Mouse (Mus musculus) frontal cortex, postnatal 14 days (tissue): Measurements from ENCODE around the gene Ilf3.

Source experiments
- DNase-seq, 2 experiments: peaks; one replicate each; pipeline ENCODE4 v3.0.0; 2022; ENCODE audit warnings: low spot score in 2 of 2

The Ilf3 gene

DNA sequence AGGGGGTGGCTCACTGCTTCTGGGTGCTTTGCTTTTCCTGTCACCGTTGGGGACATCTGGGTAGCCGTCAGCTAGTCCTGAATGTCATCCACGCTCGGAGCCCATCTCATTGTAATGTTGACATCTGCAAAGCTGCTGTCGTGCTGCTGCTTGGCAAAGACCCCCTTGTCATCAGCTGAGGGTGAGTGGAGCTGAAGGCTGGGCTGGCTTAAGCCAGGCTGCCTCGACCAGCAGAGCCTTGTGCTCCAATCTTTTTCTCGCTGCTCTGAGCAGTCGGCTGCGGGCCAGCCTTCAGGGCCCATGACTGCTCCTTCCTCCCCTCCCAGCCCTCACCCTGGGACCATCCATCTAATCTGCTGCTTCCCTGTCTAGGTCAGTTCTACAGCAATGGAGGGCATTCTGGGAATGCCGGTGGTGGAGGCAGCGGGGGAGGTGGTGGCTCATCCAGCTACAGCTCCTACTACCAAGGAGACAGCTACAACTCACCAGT, 35.1 kb downstream of the Ilf3 start:
- no peak for DNase-seq

DNA sequence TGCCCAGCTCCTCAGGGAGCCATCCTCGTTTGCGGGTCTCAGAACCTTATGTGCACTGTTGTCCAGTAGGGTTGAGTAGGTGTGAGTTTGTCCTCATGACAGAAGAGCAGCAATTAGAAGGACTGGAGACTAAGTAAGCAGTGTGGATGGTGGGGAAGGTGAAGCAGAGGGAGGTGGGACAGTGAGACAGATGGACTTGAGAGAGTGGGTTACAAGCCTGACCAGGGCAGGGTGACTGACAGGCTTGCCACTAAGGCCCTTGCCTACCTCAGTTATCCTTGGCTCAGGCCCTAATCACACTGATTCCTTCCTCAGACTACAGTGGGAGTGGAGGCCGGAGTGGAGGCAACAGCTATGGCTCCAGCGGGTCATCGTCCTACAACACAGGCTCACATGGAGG, 36.1 kb downstream of the Ilf3 start:
- no peak for DNase-seq

DNA sequence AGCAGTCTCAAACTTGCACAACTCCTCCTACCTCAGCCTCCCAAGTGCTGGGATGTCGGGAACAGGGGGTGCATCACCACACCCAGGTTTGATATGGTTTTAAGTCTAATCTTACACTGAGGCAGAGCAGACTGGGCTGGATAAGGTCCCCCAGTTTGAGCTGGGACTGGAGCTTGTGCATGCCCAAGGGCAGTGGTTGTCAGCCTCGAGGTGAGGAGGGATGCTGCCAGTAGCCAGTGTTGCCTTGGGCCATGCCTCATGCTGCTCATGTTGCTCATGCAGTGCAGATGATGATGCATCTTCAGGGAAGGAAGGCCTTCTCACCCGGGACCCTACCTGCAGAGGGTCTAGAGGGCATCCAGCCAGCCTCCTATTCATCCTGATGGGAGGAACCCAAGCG, 37.9 kb downstream of the Ilf3 start:
- DNase-seq: no peak

DNA sequence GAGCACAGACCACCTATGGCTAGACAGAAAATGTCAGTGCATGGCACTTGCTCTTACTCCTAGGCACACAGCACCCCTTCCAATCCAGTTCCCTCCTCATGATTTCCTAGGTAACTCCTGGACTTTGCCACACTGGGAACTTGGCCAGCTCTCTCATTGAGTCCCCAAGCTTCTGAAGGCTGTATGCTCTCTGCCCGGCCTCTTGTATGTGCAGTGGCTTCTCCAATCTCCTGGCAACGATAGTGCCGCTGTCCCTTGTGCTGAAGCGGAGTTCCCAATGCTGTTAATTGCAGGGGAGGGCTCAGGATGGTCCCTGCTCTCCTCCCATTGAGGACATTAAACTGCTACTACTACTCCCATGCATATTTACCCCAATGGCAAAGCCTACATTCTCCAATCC, 40.3 kb downstream of the Ilf3 start:
- no peak for DNase-seq

DNA sequence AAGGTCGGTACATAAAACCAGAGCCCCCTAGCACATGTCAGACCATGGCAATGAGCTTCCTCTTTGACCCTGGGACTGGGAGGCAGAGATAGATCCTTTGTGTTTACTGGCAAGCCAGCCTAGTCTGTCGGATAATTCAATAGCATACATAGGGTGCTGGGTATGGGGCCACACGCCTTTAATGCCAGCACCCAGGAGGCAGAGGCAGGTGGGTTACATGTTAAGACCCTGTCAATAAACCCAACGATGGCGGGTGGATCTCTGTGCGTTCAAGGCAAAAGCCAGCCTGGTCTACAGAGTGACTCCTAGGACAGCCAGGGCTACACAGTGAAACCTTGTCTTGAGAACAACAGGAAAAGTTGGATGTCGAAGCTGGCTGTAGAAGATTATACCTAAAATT, 41.0 kb downstream of the Ilf3 start:
- DNase-seq: no peak

DNA sequence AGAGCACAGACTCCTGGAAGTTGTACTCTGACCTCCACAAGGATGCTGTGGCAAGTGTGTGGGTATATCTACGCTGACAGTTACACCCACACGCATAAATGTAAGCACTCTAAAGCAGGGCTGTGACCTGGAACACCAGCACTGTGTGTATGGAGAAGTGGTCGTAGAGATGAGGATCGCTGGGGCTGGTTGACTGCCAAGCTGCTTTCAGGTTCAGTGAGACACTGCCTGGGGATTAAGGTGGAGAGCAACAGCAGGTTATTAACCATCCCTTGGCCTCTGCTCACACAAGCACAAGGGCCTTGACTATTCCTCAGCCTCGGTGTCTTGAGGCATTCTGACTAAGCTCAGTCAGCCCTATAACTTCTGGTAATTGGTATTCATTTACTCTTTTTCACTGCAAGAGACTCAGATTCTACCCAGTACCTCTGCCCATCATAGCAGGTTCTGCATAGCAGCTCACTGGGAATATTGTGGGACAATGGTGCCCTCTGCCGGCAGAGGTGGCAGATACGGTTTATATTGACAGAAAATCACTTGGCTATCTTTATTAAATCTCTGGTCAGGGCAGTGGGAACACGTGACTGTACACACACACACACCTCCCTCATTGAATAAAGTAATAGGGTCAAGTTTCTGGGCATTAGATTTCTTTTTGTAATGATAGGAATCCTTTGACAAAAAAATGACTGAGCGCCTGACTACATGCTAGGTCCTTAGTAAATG, 42.1 kb downstream of the Ilf3 start:
- DNase-seq: peak; percentile 61 to 75

DNA sequence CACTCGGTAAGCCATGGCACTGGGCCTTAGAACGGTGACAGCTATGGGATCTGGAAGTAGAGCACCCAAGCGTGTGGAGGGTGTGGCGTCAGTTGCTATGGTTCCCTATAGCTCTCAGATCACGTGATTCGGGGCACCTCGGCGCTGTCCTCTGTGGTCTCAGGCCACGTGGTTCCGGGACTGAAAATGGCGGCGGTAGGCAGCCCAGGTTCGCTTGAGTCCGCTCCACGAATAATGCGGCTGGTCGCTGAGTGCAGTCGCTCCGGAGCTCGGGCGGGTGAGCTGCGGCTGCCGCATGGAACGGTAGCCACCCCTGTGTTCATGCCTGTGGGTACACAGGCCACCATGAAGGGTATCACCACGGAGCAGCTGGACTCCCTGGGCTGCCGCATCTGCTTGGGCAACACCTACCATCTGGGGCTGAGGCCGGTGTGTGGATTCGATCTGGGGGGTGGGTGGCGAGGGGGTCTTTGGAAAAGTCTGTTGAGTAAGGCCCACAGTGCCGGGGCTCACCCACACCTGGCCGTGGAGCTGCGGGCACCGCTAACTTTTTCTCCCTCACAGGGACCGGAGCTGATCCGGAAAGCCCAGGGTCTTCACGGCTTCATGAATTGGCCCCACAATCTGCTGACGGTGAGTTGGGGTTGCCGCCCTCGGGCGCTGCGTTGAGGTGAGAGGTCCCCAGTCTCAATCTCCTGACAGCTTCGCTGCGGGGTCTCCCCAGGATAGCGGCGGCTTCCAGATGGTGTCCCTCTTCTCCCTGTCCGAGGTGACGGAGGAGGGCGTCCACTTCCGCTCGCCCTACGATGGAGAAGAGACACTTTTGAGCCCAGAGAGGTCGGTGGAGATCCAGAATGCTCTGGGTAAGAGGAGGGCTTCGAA, 44.2 kb downstream of the Ilf3 start, which contains the start of gene Qtrt1:
TSS of gene Qtrt1 (plus strand) at position 169 of the 882 bp plus-strand sequence.
- peak; percentile 87 for DNase-seq

DNA sequence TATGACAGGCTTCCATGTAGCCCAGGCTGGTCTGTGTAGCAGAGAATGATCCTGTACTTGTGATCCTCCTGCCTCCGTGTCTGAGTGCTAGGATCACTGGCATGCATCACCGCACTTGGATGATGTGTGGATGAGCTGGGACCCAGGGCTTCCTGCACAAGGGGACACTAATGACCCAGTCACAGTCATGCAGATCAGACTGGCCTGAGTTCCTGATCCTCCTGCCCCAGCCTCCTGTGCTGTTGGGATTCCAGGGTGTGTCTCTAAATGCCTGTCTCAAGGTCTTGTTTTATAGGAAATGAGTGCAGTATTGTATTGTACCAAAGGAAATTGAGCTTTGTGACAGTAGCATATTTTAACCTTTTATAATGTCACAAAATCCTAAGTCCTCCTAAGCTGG, 50.2 kb downstream of the Ilf3 start:
- no peak for DNase-seq

DNA sequence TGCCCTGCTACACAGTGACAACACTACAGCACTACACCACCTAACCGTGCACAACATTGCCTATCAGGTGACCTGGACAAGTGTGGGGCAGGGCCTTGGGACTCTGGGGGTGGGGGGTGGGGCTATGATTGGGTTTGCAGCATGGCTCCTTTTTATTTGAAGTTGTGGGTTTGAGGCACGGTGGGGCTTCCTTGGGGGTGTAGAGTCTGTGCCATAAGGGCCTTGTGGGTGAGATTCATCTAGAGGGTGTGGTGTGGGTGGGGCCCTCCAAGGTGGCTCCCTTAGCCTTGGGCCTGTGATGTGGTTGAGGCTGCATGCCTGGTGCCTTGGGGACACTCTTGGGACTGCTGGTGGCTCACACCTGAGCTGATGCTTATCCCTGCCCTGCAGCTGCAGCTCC, 52.0 kb downstream of the Ilf3 start:
- no peak for DNase-seq

DNA sequence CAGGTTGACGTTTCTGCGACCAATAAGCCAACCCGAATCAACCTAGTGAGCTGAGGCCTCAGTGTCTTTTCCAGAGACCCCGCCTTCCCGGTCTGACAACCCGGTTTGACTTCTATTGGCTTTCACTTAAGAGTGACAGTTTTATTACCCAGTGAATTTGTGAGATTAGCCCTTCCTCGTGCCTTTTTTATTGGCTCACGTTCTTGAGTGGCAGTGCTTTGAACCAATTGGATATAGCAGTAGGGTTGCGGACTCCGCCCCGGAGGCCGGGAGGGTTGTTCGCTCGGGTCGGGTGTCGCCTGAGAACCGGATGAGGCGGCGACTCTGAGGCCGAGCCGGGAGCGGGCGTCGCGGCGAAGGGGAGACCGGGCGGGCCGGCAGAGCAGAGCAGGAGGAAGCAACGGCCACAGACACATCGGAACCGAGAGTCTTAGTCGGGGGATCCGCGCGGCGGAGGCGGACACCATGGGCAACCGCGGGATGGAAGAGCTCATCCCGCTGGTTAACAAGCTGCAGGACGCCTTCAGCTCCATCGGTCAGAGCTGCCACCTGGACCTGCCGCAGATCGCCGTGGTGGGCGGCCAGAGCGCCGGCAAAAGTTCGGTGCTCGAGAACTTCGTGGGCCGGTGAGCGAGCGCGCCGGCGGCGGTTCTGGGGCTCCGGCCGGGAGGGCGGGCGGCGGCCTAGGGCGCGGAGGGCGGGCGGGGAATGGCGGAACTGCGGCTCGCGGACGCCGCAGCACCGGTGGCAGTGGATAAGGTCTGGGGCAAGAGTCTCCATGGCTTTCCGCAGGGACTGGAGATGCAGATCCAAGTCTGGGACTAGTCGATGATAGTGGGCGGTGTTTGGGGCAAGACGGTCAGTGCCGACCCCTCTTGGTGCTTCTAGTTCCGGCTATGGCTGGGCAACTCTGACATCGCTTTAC, 57.2 kb downstream of the Ilf3 start, which contains the start of gene Dnm2:
TSS of gene Dnm2 (plus strand) at position 278 of the 925 bp plus-strand sequence.
- peak; percentile 99 to 100 for DNase-seq

DNA sequence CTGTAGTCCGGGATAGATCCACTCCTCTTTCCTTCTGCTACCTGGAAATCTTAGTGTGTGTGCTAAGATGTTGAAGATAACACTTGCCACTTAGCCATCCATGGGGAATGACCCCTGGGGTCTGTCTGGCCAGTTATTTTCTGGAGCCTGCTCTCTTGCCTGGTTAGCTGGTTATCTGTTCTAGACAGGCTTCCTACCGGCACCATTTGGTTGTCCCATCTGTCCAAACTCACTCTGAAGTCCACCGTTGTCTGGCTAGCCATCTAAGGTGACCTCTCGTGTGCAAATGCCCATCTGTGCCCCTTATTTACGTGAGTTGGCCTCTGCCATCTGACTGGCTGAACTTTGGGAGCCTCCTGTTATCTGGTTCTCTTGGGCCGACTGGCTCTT, 57.9 kb downstream of the Ilf3 start:
- no peak for DNase-seq

DNA sequence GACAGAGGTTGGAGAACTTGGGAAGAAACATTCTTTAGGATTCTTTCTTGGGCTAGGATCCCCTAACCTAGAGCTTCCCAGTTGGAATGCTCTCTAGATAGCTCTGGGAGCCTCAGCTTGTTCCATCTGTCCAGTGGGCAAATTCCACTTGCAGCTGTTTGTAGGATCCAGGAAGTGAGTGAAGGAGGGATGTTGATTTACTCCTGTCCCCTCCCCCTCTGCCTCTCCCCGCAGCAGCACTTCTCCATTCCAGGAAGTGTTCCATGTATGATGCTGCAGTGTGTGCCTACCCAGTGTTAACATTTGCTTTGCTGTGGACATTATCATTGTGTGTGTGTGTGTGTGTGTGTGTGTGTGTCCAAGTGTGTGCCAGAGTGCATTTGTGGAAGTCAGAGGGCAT, 58.3 kb downstream of the Ilf3 start:
- no peak for DNase-seq

DNA sequence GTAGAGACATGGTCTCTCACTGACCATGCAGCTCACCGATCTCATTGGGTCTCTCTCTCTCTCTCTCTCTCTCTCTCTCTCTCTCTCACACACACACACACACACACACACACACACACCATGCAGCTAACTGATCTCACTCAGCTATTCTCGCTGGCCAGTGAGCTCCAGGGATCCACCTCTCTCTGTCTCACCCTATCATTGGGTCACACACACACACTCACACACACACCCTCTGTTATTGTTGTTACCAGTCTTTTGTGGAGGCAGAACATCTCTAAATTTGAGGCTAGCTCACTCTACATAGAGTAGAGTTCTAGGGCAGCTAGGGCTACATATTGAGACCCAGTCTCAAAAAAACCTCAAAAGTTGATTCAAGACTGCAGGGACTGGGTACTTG, 58.9 kb downstream of the Ilf3 start:
- no peak for DNase-seq

DNA sequence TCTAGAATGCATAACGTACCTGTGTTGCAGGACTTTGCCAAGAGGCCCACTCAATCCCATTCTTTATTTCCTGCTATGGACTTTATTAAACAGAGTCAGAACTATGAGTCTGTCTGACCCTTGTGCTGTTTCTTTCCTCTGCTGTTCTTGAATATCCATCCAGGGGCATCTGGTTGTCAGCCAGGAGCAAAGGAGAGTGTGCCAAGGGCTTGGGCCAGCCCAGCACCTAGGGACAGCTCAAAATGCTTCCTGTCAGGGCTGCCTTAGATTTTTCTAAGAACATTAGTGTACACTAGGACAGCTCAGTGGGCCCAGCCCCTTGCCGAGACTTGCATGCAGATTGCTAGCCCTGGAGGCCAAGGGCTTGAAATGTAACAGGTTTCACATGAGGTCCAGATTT, 60.1 kb downstream of the Ilf3 start:
- no peak for DNase-seq

DNA sequence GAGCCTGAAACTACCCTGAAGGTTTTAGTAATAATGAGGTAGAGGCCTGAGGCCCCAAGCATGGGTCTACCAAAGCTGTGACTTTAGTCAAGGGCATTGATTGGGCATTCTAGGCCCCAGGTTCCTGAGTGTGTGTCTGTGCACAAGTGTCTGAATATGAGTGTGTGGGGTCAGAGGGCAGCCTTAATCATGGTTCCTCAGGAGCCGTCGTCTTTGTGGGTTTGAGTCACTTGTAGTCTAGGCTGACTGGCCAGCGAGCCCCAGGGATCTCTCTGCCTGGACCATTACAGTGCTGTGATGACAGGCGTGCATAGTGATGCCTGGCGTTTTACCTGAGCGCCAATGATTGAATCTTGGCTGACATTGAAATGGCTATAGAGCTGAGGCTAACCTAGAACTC, 60.5 kb downstream of the Ilf3 start:
- DNase-seq: no peak

DNA sequence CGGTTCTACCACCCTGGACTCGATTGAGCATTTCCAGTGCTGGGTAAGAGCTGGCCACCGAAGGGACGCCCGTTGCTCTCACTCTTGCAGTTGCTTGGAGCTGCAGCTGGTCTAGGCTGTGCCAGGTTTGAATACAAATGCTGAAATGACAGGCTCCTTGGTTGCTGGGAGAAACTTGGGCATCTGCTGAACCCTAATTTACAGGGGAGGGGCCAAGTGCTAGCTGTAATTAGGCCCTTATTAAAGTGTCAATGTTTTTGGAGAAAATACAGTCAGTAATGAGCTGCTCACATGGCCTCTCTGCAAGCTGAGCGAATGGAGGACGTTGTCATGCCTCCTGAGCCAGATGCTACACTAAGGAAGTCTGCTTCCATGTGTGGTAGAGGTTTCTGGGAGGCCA, 63.1 kb downstream of the Ilf3 start:
- no peak for DNase-seq

DNA sequence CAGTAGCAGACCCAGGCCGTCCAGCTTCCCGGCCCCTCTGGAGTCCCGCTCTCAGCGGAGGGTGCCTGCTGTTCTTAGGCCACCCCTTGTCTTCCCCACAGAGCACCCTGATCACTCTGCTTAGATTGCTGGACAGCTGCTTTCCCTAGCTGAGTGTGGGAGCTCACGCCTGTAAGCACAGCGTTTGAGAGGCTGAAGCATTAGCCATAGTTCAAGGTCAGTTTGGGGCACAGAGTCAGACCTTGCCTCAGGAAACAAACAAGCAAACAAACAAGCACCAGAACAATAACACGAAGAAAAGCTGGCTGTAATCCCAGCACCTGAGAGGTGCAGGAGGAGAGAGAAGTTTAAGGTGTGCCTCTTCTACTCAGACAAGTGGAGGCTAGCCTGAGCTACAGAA, 64.4 kb downstream of the Ilf3 start:
- DNase-seq: no peak

DNA sequence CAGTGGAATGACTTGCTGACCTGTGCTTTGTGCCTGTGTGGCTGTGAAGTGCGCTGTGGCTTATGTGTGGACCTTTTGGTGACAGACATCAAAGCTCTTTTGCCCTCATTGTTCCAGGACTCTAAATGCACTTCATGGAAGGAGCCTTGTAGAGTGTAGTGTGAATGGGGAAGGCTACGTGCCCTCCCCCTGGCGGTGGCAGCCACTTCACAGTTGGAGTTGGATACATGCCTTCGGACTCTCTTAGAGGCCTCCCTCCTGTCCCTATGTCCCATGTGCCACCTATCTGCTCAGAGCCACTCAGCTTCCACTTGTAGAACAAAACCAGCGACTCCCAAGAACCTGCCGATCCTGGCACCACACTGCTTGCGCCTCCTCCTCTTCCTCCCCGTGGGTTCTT, 66.1 kb downstream of the Ilf3 start:
- no peak for DNase-seq

DNA sequence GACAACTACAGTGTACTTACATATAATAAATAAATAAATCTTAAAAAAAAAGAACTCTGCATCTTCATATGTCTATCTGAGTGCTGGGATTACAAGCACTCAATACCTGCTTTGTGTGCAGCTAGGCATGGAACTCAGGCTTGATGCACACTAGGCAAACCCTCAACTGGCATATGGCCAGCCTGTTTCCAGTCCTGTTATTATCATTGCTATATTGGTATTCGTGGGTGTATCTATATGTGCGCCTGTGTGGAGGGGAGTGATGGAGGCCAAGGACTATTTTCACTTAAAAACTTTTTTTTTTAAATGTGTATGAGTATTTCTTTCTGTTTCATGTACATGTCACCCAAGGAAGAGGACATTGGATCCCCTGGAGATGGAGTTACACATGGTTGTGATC, 66.7 kb downstream of the Ilf3 start:
- DNase-seq: no peak

DNA sequence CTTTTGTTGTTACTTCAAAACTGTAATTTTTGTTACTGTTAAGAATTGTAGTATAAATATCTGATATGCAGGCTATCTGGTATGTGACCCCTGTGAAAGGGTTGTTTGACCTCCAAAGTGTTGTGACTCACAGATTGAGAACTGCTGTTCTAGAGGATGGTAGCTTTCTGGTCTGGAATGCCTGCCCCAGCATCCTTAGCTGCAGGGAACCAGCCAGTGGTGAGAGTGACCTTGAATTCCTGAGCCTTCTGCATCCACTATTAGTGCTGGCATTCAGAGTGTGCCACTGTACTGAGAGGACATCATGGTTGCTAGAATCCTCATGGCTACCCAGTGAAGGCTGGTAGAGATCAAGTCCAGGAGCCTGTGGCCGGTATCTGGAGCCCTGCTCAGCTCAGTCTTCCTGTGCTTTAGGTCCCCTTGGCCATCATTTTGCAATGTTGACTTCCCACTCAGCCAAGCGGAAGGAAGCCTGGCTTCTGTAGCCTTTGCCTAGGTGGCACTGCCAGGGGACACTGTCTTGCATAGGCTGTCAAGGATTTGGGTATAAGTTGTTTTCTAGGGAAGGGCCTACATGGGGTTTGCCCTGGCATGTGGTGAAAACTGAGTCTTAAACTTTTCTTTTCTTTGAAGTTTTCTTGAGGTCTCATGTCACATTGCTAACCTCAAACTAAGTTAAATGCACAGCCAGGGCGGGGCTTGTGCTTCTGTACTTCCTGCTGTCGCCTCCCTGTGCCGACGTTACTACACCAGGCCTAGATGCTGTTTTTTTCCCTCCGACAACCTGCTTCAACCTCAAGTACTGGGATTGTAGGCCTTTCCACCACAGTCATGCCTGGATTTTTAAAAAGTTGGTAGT, 68.3 kb downstream of the Ilf3 start:
- no peak for DNase-seq

DNA sequence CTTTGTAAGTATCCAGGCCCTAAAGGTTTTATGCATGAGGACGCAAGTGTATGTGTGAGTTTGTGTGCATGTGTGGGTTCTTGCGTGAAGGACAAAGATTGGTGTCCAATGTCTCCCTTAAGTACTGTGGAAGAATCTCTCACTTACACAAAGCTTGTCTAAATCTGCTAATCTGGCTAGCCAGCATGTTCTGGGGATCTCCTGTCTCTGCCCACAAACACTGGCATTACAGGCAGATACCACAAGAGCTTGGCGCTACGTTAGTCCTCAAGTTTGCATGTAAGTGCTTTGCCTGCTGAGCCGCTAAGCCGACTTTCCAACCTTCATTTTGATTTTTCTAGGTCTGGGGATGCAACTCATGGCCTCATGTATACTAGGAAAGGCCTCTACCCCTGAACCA, 69.9 kb downstream of the Ilf3 start:
- DNase-seq: no peak
